17 mouse cellular contexts compared by ENCODE assay signal in the genomic region with DNA sequence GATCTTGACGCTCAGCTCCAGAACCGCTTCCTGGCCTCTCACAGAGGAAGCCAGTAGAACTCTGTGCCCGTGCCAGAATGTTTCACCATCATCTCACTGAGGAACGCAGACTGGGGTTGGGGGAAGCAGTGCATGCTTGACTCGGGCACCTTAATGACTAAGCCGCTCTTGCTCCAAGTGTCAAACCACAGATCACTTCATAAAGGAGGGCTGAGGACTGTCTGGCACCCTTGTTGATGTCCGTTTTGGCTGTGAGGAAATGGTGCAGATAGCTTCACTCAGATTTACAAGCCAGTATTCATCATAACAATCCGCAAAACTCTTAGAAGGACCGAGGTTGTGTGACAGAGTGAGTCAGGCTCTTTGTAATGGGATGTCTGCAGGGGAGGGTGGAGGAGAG. TPM values are rescaled to one million over a fixed set of nuclear protein-coding genes. Genes with fewer than 3 reads are reported as not detected.
DNase-seq lines count a peak whose midpoint lies in the region; ATAC-seq lines count a peak whose summit lies in the region.
"Had no signal": no experiment of that assay in that cellular context is flagged by ENCODE, and none has a peak within 500 bp of the region (broad histone marks: within the 10 kb centered on the region; RNA-seq: fewer than 3 reads in every experiment).

No protein-coding gene starts in this region.

- WGBS in heart, embryonic 11.5 days (ENCODE audit: insufficient replicate concordance) = 67% methylated on average over 9 of the region's 9 CpGs
- WGBS in intestine, embryonic 15.5 days = 71% methylated on average over 9 of the region's 9 CpGs

- H3K4me1 ChIP-seq in heart, embryonic 11.5 days (ENCODE audit: control insufficient read depth, insufficient read depth, low read length) = no peaks in the 10 kb centered on the region
- H3K4me1 ChIP-seq in intestine, embryonic 15.5 days (replicated peaks) = no peaks in the 10 kb centered on the region
- H3K4me1 ChIP-seq: limb, embryonic 12.5 days; midbrain, embryonic 13.5 days; neural tube, embryonic 13.5 days had no signal

- DNase-seq in heart, adult 11 months = peak; percentile 94
- DNase-seq in cerebellum, adult 8-10 months = no peak
- no peak for DNase-seq in MN1 (ENCODE audit: low spot score)
- DNase-seq: adrenal gland, adult 8-10 months; cerebellum, postnatal 36 days; right cerebral cortex, adult 18-20 months had no signal

- ATAC-seq in heart, embryonic 11.5 days (replicated peaks; ENCODE audit: insufficient number of reproducible peaks, low FRiP score, low TSS enrichment) = no peak
- ATAC-seq in CD4-positive, CD25-positive, alpha-beta regulatory T cell, adult 4 months = peak; percentile 27
- ATAC-seq in hematopoietic stem cell, adult 5-6 weeks (replicated peaks in 1 of 2; ENCODE audit: insufficient read depth in 1 of 2, low FRiP score in 2 of 2, low TSS enrichment in 1 of 2, low read depth in 1 of 2, poor library complexity in 2 of 2, severe bottlenecking in 2 of 2) = peak; percentile 45 to 74; a peak in 3 of 4 replicates
- ATAC-seq in monocyte, adult 5-6 weeks (replicated peaks; ENCODE audit: insufficient number of reproducible peaks, low FRiP score, low TSS enrichment, poor library complexity, severe bottlenecking) = peak; percentile 33
- ATAC-seq in intestine, embryonic 15.5 days = no peak
- ATAC-seq: forebrain, embryonic 14.5 days; hindbrain, embryonic 16.5 days; midbrain, embryonic 13.5 days had no signal

- H3K4me2 ChIP-seq in heart, embryonic 11.5 days = no peak overlapping the region
- H3K4me2 ChIP-seq in intestine, embryonic 15.5 days (replicated peaks) = no peak overlapping the region
- H3K4me2 ChIP-seq: limb, embryonic 12.5 days; midbrain, embryonic 13.5 days; neural tube, embryonic 13.5 days had no signal

- H3K27ac ChIP-seq in heart, embryonic 11.5 days (ENCODE audit: low read depth, low read length) = no peak overlapping the region
- no peak overlapping the region for H3K27ac ChIP-seq in intestine, embryonic 15.5 days
- H3K27ac ChIP-seq: limb, embryonic 12.5 days; midbrain, embryonic 13.5 days; neural tube, embryonic 13.5 days; stomach, postnatal 0 days had no signal

- no peaks in the 10 kb centered on the region for H3K36me3 ChIP-seq in heart, embryonic 11.5 days (ENCODE audit: control insufficient read depth, insufficient read depth, low read length)
- no peaks in the 10 kb centered on the region for H3K36me3 ChIP-seq in intestine, embryonic 15.5 days
- H3K36me3 ChIP-seq: limb, embryonic 12.5 days; midbrain, embryonic 13.5 days; neural tube, embryonic 13.5 days had no signal

- no peaks in the 10 kb centered on the region for H3K27me3 ChIP-seq in heart, embryonic 11.5 days (ENCODE audit: control insufficient read depth, insufficient read depth, low read length)
- H3K27me3 ChIP-seq in intestine, embryonic 15.5 days (replicated peaks) = no peaks in the 10 kb centered on the region
- H3K27me3 ChIP-seq: limb, embryonic 12.5 days; midbrain, embryonic 13.5 days; neural tube, embryonic 13.5 days had no signal

- H3K9ac ChIP-seq in heart, embryonic 11.5 days (ENCODE audit: low read depth, low read length) = no peak overlapping the region
- H3K9ac ChIP-seq in intestine, embryonic 15.5 days = no peak overlapping the region
- H3K9ac ChIP-seq: midbrain, embryonic 13.5 days; neural tube, embryonic 13.5 days had no signal

- no peaks in the 10 kb centered on the region for H3K9me3 ChIP-seq in heart, embryonic 11.5 days (replicated peaks; ENCODE audit: control insufficient read depth, low read length)
- no peaks in the 10 kb centered on the region for H3K9me3 ChIP-seq in intestine, embryonic 15.5 days
- H3K9me3 ChIP-seq: limb, embryonic 12.5 days; midbrain, embryonic 13.5 days; neural tube, embryonic 13.5 days had no signal

- H3K4me3 ChIP-seq in heart, embryonic 11.5 days (ENCODE audit: low read depth, low read length) = no peak overlapping the region
- H3K4me3 ChIP-seq in intestine, embryonic 15.5 days (replicated peaks) = no peak overlapping the region
- H3K4me3 ChIP-seq: limb, embryonic 12.5 days; midbrain, embryonic 13.5 days; neural tube, embryonic 13.5 days had no signal

RNA-seq across cellular contexts. Expression of gene Fgf2, which starts 12.6 kb away (rescaled TPM):
- polyA plus RNA-seq in heart, embryonic 11.5 days (2014; fragmentation: Nextera tagmentation; extraction: Ambion mirVana) = 1.4 and 1.5 TPM in 2 replicates
- polyA plus RNA-seq in CD4-positive, CD25-positive, alpha-beta regulatory T cell, adult 4 months (2017; shearing (Covaris generic)) = 1 to 10 TPM; 2.2 to 2.3 TPM
- under 0.01 and 0.38 TPM in 2 replicates for total RNA-seq in hematopoietic stem cell, adult 5-6 weeks (2017)
- total RNA-seq in monocyte, adult 5-6 weeks (2017) = 0.10 to 0.19 TPM in 2 of 3 replicates, not detected in the other
- polyA plus RNA-seq in intestine, embryonic 15.5 days (2015; fragmentation: Nextera tagmentation; extraction: Ambion mirVana) = 1.7 and 2.5 TPM in 2 replicates

RNA-seq across cellular contexts. Expression of gene Cetn4, which starts 48.2 kb away (rescaled TPM):
- polyA plus RNA-seq in heart, embryonic 11.5 days (2014; fragmentation: Nextera tagmentation; extraction: Ambion mirVana) = 0.52 and 1.1 TPM in 2 replicates
- under 1 TPM; 0.46 to 0.62 TPM for polyA plus RNA-seq in CD4-positive, CD25-positive, alpha-beta regulatory T cell, adult 4 months (2017; shearing (Covaris generic))
- 5.9 and 6.7 TPM in 2 replicates for total RNA-seq in hematopoietic stem cell, adult 5-6 weeks (2017)
- total RNA-seq in monocyte, adult 5-6 weeks (2017) = 2.9 TPM in 1 of 3 replicates, not detected in the others
- 2.3 and 2.6 TPM in 2 replicates for polyA plus RNA-seq in intestine, embryonic 15.5 days (2015; fragmentation: Nextera tagmentation; extraction: Ambion mirVana)

RNA-seq across cellular contexts. Expression of gene Bbs12, which starts 48.4 kb away (rescaled TPM):
- polyA plus RNA-seq in heart, embryonic 11.5 days (2014; fragmentation: Nextera tagmentation; extraction: Ambion mirVana) = 4.7 and 5.7 TPM in 2 replicates
- 1 to 10 TPM; 4.6 to 9.5 TPM for polyA plus RNA-seq in CD4-positive, CD25-positive, alpha-beta regulatory T cell, adult 4 months (2017; shearing (Covaris generic))
- total RNA-seq in hematopoietic stem cell, adult 5-6 weeks (2017) = 8.4 and 8.9 TPM in 2 replicates
- 1.4 to 4.5 TPM (median 1.9 TPM) in 3 replicates for total RNA-seq in monocyte, adult 5-6 weeks (2017)
- 5.1 and 5.3 TPM in 2 replicates for polyA plus RNA-seq in intestine, embryonic 15.5 days (2015; fragmentation: Nextera tagmentation; extraction: Ambion mirVana)

RNA-seq across cellular contexts. Expression of gene Spata5, which starts 59.0 kb away (rescaled TPM):
- polyA plus RNA-seq in heart, embryonic 11.5 days (2014; fragmentation: Nextera tagmentation; extraction: Ambion mirVana) = 27.8 TPM in 2 replicates
- 10 to 100 TPM; 21.9 to 41.4 TPM for polyA plus RNA-seq in CD4-positive, CD25-positive, alpha-beta regulatory T cell, adult 4 months (2017; shearing (Covaris generic))
- total RNA-seq in hematopoietic stem cell, adult 5-6 weeks (2017) = 114 and 219 TPM in 2 replicates
- 105 to 136 TPM (median 120 TPM) in 3 replicates for total RNA-seq in monocyte, adult 5-6 weeks (2017)
- polyA plus RNA-seq in intestine, embryonic 15.5 days (2015; fragmentation: Nextera tagmentation; extraction: Ambion mirVana) = 31.1 and 34.5 TPM in 2 replicates

RNA-seq across cellular contexts. Expression of gene Nudt6, which starts 59.3 kb away (rescaled TPM):
- 8.2 and 13.2 TPM in 2 replicates for polyA plus RNA-seq in heart, embryonic 11.5 days (2014; fragmentation: Nextera tagmentation; extraction: Ambion mirVana)
- polyA plus RNA-seq in CD4-positive, CD25-positive, alpha-beta regulatory T cell, adult 4 months (2017; shearing (Covaris generic)) = 10 to 100 TPM; 11.1 to 13.4 TPM
- 28.1 and 34.9 TPM in 2 replicates for total RNA-seq in hematopoietic stem cell, adult 5-6 weeks (2017)
- total RNA-seq in monocyte, adult 5-6 weeks (2017) = 10.5 to 21.5 TPM (median 17.6 TPM) in 3 replicates
- polyA plus RNA-seq in intestine, embryonic 15.5 days (2015; fragmentation: Nextera tagmentation; extraction: Ambion mirVana) = 8.1 and 8.5 TPM in 2 replicates

Comparison
In these comparisons a context has a peak if more than half of its experiments do, and no peak if none do; other contexts are left out.
1. ATAC-seq: peak in CD4-positive, CD25-positive, alpha-beta regulatory T cell, adult 4 months (single experiment), hematopoietic stem cell, adult 5-6 weeks (2 of 2) and monocyte, adult 5-6 weeks (single experiment); none in heart, embryonic 11.5 days (single experiment) and intestine, embryonic 15.5 days (single experiment).